Mouse (Mus musculus): ENCODE measurements around the gene Ppm1b. TPM values are rescaled to one million over a fixed set of nuclear protein-coding genes. Genes with fewer than 3 reads are reported as not detected.

The Ppm1b gene
- total and polyA plus RNA-seq, 2 experiments, result 32.6 to 83.6 TPM

DNA sequence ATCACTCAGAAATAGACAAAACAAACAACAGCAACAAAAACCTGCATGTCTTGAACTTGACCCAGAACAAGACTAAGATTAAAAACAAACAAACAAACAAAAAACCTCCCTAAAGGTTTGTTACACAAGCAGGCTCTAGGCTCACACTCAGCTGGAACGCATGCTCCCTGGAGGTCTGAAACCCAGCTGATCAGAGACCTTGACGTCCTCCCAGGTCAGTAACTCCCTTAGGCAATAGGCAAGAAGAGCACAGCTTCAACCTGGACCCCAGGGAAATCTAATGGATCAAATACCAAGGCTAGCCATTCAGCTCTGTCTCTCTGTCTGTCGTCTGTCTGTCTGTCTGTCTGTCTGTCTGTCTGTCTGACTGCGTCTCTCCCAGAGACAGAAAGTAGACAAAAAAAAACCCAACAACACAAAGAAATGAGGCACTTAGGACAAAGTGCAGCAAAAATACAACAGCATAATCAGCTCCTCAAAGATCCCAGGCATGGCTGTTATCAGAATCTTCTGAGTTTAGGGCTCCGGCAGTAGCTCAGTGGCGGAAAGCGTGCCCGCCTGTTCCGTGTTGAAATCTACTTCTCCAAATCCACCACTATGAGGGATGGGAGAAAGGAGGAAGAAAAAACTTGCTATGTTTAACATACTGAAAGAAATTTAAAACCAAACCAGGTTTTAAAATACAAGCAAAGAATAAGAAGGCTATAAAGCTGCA lies 16.4 kb upstream of the Ppm1b start:
- 81% methylated on average over 9 of the region's 9 CpGs for whole genome bisulfite sequencing
- Histone ChIP-seq H3K36me3 (ENCODE audit: control insufficient read depth, insufficient read depth, low read length) (no peaks in the 10 kb centered on the region), H3K27ac (replicated peaks; ENCODE audit: insufficient read depth, low read depth, low read length) (no peak overlapping the region), H3K79me2 (ENCODE audit: control insufficient read depth, insufficient read depth, low read length) (no peaks in the 10 kb centered on the region), H3K4me1 (ENCODE audit: control insufficient read depth, insufficient read depth, low read length) (peaks cover 5% of the 10 kb centered on the region; the same call in 1 of the 2 replicates), H3K27me3 (ENCODE audit: control insufficient read depth, insufficient read depth, low read length) (no peaks in the 10 kb centered on the region), H3K4me3 (ENCODE audit: insufficient read depth, low read depth, low read length) (no peak overlapping the region), H3K9ac (ENCODE audit: low read depth, low read length) (no peak overlapping the region)
- TF ChIP-seq POLR2A (IDR thresholded peaks at IDR 0.05; ENCODE audit: extremely low read depth, insufficient read depth, low read length), result no peak
- TF ChIP-seq CTCF (IDR thresholded peaks at IDR 0.05; ENCODE audit: low read depth, low read length), result no peak
- DNase-seq (ENCODE audit: extremely low read depth, low read depth, low spot score), result no peak

DNA sequence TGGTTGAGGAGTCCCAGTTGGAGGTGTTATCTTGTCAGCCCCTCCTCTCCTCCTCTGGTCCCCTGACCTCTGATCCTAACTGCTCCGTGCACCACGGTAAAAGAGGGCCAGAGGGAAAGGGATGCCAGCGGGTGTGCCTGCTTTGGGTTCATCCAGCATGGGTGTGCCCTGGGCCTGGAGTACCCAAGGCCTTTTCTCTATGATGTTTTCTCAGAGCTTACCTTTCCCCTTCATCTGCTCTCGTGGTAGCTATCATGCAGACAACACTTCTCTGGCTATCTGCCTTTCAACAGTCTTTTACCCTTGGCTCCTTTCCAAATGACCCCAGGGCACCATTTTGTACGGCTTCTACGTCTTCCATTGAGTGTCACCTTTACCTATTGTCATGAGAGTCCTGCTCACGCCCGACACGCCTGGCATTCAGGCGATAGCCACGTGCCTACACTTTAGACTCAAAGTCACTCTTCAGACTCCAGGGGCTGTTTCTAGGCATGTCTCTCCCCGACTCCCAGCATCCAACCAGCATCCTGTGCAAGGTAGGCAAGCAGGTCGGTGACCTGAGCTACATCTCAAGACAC lies 15.2 kb upstream of the Ppm1b start:
- Histone ChIP-seq H3K4me3 (ENCODE audit: insufficient read depth, low read depth, low read length) (no peak overlapping the region), H3K4me1 (ENCODE audit: control insufficient read depth, insufficient read depth, low read length) (peaks cover 4% of the 10 kb centered on the region; the same call in 1 of the 2 replicates), H3K27ac (replicated peaks; ENCODE audit: insufficient read depth, low read depth, low read length) (no peak overlapping the region), H3K27me3 (ENCODE audit: control insufficient read depth, insufficient read depth, low read length) (no peaks in the 10 kb centered on the region), H3K79me2 (ENCODE audit: control insufficient read depth, insufficient read depth, low read length) (no peaks in the 10 kb centered on the region), H3K36me3 (ENCODE audit: control insufficient read depth, insufficient read depth, low read length) (no peaks in the 10 kb centered on the region), H3K9ac (ENCODE audit: low read depth, low read length) (no peak overlapping the region)
- WGBS, result 86% methylated on average over 13 of the region's 13 CpGs
- DNase-seq (ENCODE audit: extremely low read depth, low read depth, low spot score), result no peak
- TF ChIP-seq CTCF (IDR thresholded peaks at IDR 0.05; ENCODE audit: low read depth, low read length) (no peak), POLR2A (IDR thresholded peaks at IDR 0.05; ENCODE audit: extremely low read depth, insufficient read depth, low read length) (no peak)

DNA sequence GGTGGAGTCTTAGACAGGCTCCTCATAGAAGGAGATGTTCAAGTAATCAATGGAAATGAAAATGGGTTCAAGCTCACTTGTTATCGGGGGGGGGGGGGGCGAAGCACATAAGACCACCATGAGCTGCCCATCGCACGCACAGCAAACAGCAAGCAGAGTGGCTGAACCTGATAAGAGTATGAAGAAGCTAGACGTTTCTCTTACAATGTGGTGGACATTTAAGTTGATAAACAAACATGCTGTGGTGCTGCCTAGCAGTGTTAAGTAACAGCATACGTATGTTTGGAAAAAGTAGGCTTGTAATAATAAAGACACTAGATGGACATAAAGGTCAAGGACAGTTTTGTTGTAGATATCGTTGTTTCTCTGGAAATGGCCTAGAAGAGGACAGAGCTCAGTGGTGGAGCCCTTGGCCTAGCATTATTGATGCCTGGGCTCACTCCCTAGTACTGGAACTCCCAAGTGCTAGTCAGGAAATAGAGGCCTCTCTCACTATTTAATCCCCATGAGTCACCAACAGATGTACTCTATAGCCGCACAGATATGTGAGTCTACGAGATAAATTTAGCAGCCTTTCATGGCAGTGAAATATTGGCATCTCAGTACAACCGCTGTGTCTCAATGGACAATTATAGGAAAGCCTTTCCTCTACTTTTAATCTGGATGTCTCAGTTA lies 14.0 kb upstream of the Ppm1b start:
- Histone ChIP-seq H3K79me2 (ENCODE audit: control insufficient read depth, insufficient read depth, low read length) (no peaks in the 10 kb centered on the region), H3K4me1 (ENCODE audit: control insufficient read depth, insufficient read depth, low read length) (no peaks in the 10 kb centered on the region), H3K27me3 (ENCODE audit: control insufficient read depth, insufficient read depth, low read length) (no peaks in the 10 kb centered on the region), H3K36me3 (ENCODE audit: control insufficient read depth, insufficient read depth, low read length) (no peaks in the 10 kb centered on the region), H3K4me3 (ENCODE audit: insufficient read depth, low read depth, low read length) (no peak overlapping the region), H3K9ac (ENCODE audit: low read depth, low read length) (no peak overlapping the region), H3K27ac (replicated peaks; ENCODE audit: insufficient read depth, low read depth, low read length) (no peak overlapping the region)
- WGBS, result 83% methylated on average over 10 of the region's 10 CpGs
- DNase-seq (ENCODE audit: extremely low read depth, low read depth, low spot score), result no peak
- TF ChIP-seq CTCF (IDR thresholded peaks at IDR 0.05; ENCODE audit: low read depth, low read length) (no peak), POLR2A (IDR thresholded peaks at IDR 0.05; ENCODE audit: extremely low read depth, insufficient read depth, low read length) (no peak)

- 82% methylated on average over 2 of the region's 2 CpGs for WGBS
These were observed 13.5 kb upstream of the Ppm1b start for GRCm38 (mm10) chr17:84943033-84943393.

DNA sequence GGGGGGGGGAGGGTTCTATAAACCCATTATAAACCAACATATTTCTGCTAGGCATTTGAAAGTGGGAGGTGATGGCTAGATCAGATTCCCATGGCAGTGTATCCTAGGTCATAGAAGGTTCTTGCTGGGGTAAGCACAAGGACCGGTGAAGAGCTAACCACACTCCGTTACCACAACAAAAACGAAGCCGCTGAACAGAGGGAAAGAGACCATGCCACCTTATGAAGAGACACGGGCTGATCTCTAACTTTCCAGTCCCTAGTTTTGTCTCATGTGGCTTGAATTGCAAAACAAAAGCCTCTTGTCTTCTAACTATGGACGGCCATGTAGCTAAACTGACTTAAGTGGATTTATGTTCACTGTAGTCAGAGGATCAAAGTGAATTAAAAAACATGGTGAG lies 12.2 kb upstream of the Ppm1b start:
- Histone ChIP-seq H3K4me3 (ENCODE audit: insufficient read depth, low read depth, low read length) (no peak overlapping the region), H3K9ac (ENCODE audit: low read depth, low read length) (no peak overlapping the region)
- 96% methylated on average over 6 of the region's 6 CpGs for WGBS

More at GRCm38 (mm10) chr17:84943033-84943393, 13.5 kb upstream of the Ppm1b start:
- no peak for DNase-seq (ENCODE audit: extremely low read depth, low read depth, low spot score)
- no peak overlapping the region for H3K9ac ChIP-seq (ENCODE audit: low read depth, low read length)
- no peak overlapping the region for H3K27ac ChIP-seq (replicated peaks; ENCODE audit: insufficient read depth, low read depth, low read length)
- TF ChIP-seq CTCF (IDR thresholded peaks at IDR 0.05; ENCODE audit: low read depth, low read length), result no peak
- no peak for TF ChIP-seq POLR2A (IDR thresholded peaks at IDR 0.05; ENCODE audit: extremely low read depth, insufficient read depth, low read length)
- H3K4me3 ChIP-seq (ENCODE audit: insufficient read depth, low read depth, low read length), result no peak overlapping the region
- no peaks in the 10 kb centered on the region for H3K36me3 ChIP-seq (ENCODE audit: control insufficient read depth, insufficient read depth, low read length)
- no peaks in the 10 kb centered on the region for H3K4me1 ChIP-seq (ENCODE audit: control insufficient read depth, insufficient read depth, low read length)
- no peaks in the 10 kb centered on the region for H3K79me2 ChIP-seq (ENCODE audit: control insufficient read depth, insufficient read depth, low read length)
- no peaks in the 10 kb centered on the region for H3K27me3 ChIP-seq (ENCODE audit: control insufficient read depth, insufficient read depth, low read length)

More for the DNA sequence above, 12.2 kb upstream of the Ppm1b start:
- Histone ChIP-seq H3K79me2 (ENCODE audit: control insufficient read depth, insufficient read depth, low read length) (no peaks in the 10 kb centered on the region), H3K27me3 (ENCODE audit: control insufficient read depth, insufficient read depth, low read length) (no peaks in the 10 kb centered on the region), H3K27ac (replicated peaks; ENCODE audit: insufficient read depth, low read depth, low read length) (no peak overlapping the region), H3K36me3 (ENCODE audit: control insufficient read depth, insufficient read depth, low read length) (no peaks in the 10 kb centered on the region), H3K4me1 (ENCODE audit: control insufficient read depth, insufficient read depth, low read length) (no peaks in the 10 kb centered on the region)
- no peak for DNase-seq (ENCODE audit: extremely low read depth, low read depth, low spot score)
- no peak for TF ChIP-seq POLR2A (IDR thresholded peaks at IDR 0.05; ENCODE audit: extremely low read depth, insufficient read depth, low read length)
- no peak for TF ChIP-seq CTCF (IDR thresholded peaks at IDR 0.05; ENCODE audit: low read depth, low read length)

All from liver, adult 2 months (tissue).